Mouse (Mus musculus): ENCODE data around the gene Odf3l1. TPM values are rescaled to one million over a fixed set of nuclear protein-coding genes. Genes with fewer than 3 reads are reported as not detected.

Gene Odf3l1
- not detected for total RNA-seq (2023)

GRCm38 (mm10) chr9:56864216-56864729 lies at the start of gene Odf3l1:
Odf3l1 (minus strand) TSS chr9:56864679.

DNA sequence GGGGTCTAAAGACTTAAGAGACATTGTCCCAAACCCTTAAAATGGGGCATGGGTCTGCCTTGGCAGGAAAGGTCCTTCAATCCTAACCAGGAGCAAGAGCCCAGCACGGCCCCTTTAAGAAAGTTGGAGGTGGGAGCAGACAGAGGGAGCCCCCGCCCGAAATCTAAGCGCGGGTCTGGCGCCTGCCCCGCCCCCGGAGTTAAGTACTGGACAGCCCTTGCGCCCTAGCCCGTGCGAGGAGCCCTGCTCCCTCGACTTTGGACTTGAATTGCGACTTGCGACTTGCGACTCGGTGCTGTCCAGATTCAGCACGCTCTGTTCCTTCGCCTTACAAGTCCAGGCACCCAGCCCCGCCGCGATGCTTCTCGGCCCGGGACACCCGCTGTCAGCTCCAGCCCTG lies 353 bp upstream of the Odf3l1 start, which contains the start of gene Cspg4:
TSS of gene Cspg4 (plus strand) at position 202 of the 400 bp plus-strand sequence.

Other genes starting within 250 kb of the Odf3l1 start
- not detected for gene Lingo1, start 68.2 kb downstream of the Odf3l1 start, total RNA-seq (2023)
- gene Cspg4, start 354 bp upstream of the Odf3l1 start, total RNA-seq (2023) = not detected
- gene Snx33, start 63.7 kb upstream of the Odf3l1 start, total RNA-seq (2023) = 1 to 10 TPM; 2.1 to 3.0 TPM
- 10 to 100 TPM; 32.2 to 35.7 TPM for gene Imp3, start 72.8 kb upstream of the Odf3l1 start, total RNA-seq (2023)
- gene Snupn, start 86.2 kb upstream of the Odf3l1 start, total RNA-seq (2023) = 1 to 10 TPM; 2.2 TPM
- 10 to 100 TPM; 17.1 to 17.8 TPM for gene Ptpn9, start 130.2 kb upstream of the Odf3l1 start, total RNA-seq (2023)
- 10 to 100 TPM; 77.0 to 90.0 TPM for gene Sin3a, start 207.4 kb upstream of the Odf3l1 start, total RNA-seq (2023)

Measured in neutrophil, adult 83 days (primary cell).